Mouse (Mus musculus): ENCODE measurements around the gene Gpr87. TPM values are rescaled to one million over a fixed set of nuclear protein-coding genes. Genes with fewer than 3 reads are reported as not detected.

Gpr87 gene
- total and polyA plus RNA-seq, 3 experiments: not detected

DNA sequence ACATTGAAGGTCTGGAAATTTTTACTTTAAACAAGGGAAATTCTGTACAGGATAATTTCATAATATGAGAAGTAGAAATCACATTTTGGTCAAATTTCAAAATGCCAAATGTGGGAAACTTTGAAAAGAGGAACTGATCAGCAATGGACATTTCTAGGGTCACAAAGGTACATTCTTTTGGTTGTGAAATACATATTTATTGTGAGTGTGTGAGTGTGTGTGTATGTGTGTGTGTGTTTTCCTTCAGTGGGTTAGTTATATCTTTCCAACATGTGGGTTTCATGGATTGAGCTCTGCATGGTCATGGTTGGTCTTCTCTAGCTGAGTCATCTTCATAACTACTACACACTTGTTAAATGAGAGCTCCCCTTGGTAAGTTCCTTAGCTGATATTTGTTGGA lies 17.5 kb upstream of the Gpr87 start:
- Histone ChIP-seq H3K4me1 (ENCODE audit: control insufficient read depth in 1 of 2, insufficient read depth in 2 of 2, low read length in 2 of 2) (no peaks in the 10 kb centered on the region), H3K9me3 (replicated peaks; ENCODE audit: insufficient read depth, low read length) (no peaks in the 10 kb centered on the region), H3K4me3 (ENCODE audit: control insufficient read depth in 1 of 2, insufficient read depth in 1 of 2, low read depth in 2 of 2, low read length in 2 of 2) (no peak overlapping the region), H3K27me3 (ENCODE audit: control insufficient read depth in 1 of 2, insufficient read depth in 2 of 2, low read length in 2 of 2) (no peaks in the 10 kb centered on the region), H3K27ac (ENCODE audit: control insufficient read depth, low read depth, low read length) (no peak overlapping the region), H3K36me3 (ENCODE audit: control insufficient read depth in 1 of 2, insufficient read depth in 2 of 2, low read length in 2 of 2) (no peaks in the 10 kb centered on the region), H3K9ac (ENCODE audit: control insufficient read depth, low read depth, low read length, poor library complexity, severe bottlenecking) (no peak overlapping the region), H3K79me2 (ENCODE audit: control insufficient read depth, insufficient read depth, low read length, poor library complexity) (no peaks in the 10 kb centered on the region)
- TF ChIP-seq ZNF384 (IDR thresholded peaks at IDR 0.05; ENCODE audit: low read depth, low read length): no peak
- TF ChIP-seq TCF12 (IDR thresholded peaks at IDR 0.05; ENCODE audit: low read depth, low read length): no peak
- TF ChIP-seq EP300 (IDR thresholded peaks at IDR 0.05; ENCODE audit: low read depth in 1 of 2, low read length in 2 of 2): no peak
- no peak for TF ChIP-seq BHLHE40 (IDR thresholded peaks at IDR 0.05; ENCODE audit: borderline replicate concordance, low read depth, low read length)
- no peak for TF ChIP-seq TAL1 (IDR thresholded peaks at IDR 0.05; ENCODE audit: low read length)
- TF ChIP-seq POLR2AphosphoS5 (IDR thresholded peaks at IDR 0.05; ENCODE audit: borderline replicate concordance, low read depth, low read length): no peak
- no peak for TF ChIP-seq MYC (IDR thresholded peaks at IDR 0.05; ENCODE audit: low read depth, low read length)
- TF ChIP-seq POLR2AphosphoS2 (IDR thresholded peaks at IDR 0.05; ENCODE audit: low read length): no peak
- no peak for TF ChIP-seq CHD2 (IDR thresholded peaks at IDR 0.05; ENCODE audit: low read length)
- no peak for TF ChIP-seq RAD21 (IDR thresholded peaks at IDR 0.05; ENCODE audit: low read depth, low read length)
- TF ChIP-seq ZC3H11A (IDR thresholded peaks at IDR 0.05; ENCODE audit: low read depth, low read length): no peak
- no peak for TF ChIP-seq E2F4 (IDR thresholded peaks at IDR 0.05; ENCODE audit: borderline replicate concordance, low read depth, low read length)
- DNase-seq (ENCODE audit: low read depth, low spot score): no peak

DNA sequence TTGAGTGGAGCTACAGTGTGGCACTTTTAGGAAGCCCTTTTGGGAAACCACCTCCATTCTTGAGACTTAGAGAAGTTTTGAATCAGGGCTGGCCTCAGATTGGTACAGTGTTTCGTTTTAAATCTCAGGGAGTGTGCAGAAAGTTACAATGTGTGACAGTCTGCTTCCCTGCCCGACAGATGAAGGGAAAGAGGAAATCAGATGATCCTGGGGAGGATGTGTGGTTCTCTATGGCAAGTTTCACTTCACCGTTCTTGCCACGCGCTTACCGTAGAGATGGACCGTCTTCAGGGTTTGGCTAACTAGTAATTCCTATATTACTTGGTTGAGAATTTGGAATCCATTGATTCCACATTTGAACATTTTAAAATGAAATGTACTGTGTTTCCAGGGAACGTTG lies 16.9 kb upstream of the Gpr87 start:
- Histone ChIP-seq H3K27ac (ENCODE audit: control insufficient read depth, low read depth, low read length) (no peak overlapping the region), H3K4me3 (ENCODE audit: control insufficient read depth in 1 of 2, insufficient read depth in 1 of 2, low read depth in 2 of 2, low read length in 2 of 2) (no peak overlapping the region), H3K27me3 (ENCODE audit: control insufficient read depth in 1 of 2, insufficient read depth in 2 of 2, low read length in 2 of 2) (no peaks in the 10 kb centered on the region), H3K9ac (ENCODE audit: control insufficient read depth, low read depth, low read length, poor library complexity, severe bottlenecking) (no peak overlapping the region), H3K4me1 (ENCODE audit: control insufficient read depth in 1 of 2, insufficient read depth in 2 of 2, low read length in 2 of 2) (no peaks in the 10 kb centered on the region), H3K36me3 (ENCODE audit: control insufficient read depth in 1 of 2, insufficient read depth in 2 of 2, low read length in 2 of 2) (no peaks in the 10 kb centered on the region), H3K9me3 (replicated peaks; ENCODE audit: insufficient read depth, low read length) (no peaks in the 10 kb centered on the region), H3K79me2 (ENCODE audit: control insufficient read depth, insufficient read depth, low read length, poor library complexity) (no peaks in the 10 kb centered on the region)
- TF ChIP-seq JUND (IDR thresholded peaks at IDR 0.05; ENCODE audit: low read depth, low read length) (no peak), KAT2A (conservative IDR thresholded peaks at IDR 0.05; ENCODE audit: low read depth, low read length) (no peak), MYC (IDR thresholded peaks at IDR 0.05; ENCODE audit: low read depth, low read length) (no peak), USF1 (IDR thresholded peaks at IDR 0.05; ENCODE audit: low read depth, low read length) (no peak)
- no peak for DNase-seq (ENCODE audit: low read depth, low spot score)

DNA sequence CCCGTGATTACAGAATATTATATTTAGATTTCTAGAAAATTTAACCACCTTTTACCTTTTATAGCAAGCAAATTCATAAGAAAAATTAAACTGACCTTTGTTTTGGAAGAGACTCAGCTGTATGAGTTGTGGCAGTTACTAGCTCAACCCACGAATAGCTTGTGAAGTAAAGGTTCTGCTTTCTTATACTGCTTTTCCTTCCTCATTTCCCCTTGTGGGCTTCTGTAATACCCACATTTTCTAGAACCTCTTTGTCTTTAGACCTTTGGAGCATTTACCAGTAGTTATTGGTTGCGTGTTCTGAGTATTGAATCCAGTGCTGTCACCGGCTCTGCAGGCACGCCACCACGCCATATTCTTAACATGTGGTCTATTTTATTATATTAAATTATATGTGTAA lies 15.8 kb upstream of the Gpr87 start, which contains the start of gene P2ry13:
Gene P2ry13 (minus strand): TSS at position 156 of the 400 bp plus-strand sequence.
- Histone ChIP-seq H3K27me3 (ENCODE audit: control insufficient read depth in 1 of 2, insufficient read depth in 2 of 2, low read length in 2 of 2) (no peaks in the 10 kb centered on the region), H3K36me3 (ENCODE audit: control insufficient read depth in 1 of 2, insufficient read depth in 2 of 2, low read length in 2 of 2) (no peaks in the 10 kb centered on the region), H3K9ac (ENCODE audit: control insufficient read depth, low read depth, low read length, poor library complexity, severe bottlenecking) (no peak within 1 kb of the TSS), H3K4me1 (ENCODE audit: control insufficient read depth in 1 of 2, insufficient read depth in 2 of 2, low read length in 2 of 2) (no peaks in the 10 kb centered on the region), H3K4me3 (ENCODE audit: control insufficient read depth in 1 of 2, insufficient read depth in 1 of 2, low read depth in 2 of 2, low read length in 2 of 2) (no peak within 1 kb of the TSS), H3K27ac (ENCODE audit: control insufficient read depth, low read depth, low read length) (no peak within 1 kb of the TSS), H3K9me3 (replicated peaks; ENCODE audit: insufficient read depth, low read length) (no peaks in the 10 kb centered on the region), H3K79me2 (ENCODE audit: control insufficient read depth, insufficient read depth, low read length, poor library complexity) (no peaks in the 10 kb centered on the region)
- DNase-seq (ENCODE audit: low read depth, low spot score): peak; percentile 13
- TF ChIP-seq CHD2 (IDR thresholded peaks at IDR 0.05; ENCODE audit: low read length): no peak
- TF ChIP-seq ELF1 (IDR thresholded peaks at IDR 0.05; ENCODE audit: low read depth, low read length): no peak
- no peak for TF ChIP-seq SMC3 (IDR thresholded peaks at IDR 0.05; ENCODE audit: low read depth, low read length)
- TF ChIP-seq MYC (IDR thresholded peaks at IDR 0.05; ENCODE audit: low read depth, low read length): no peak
- no peak for TF ChIP-seq UBTF (IDR thresholded peaks at IDR 0.05; ENCODE audit: borderline replicate concordance, insufficient read depth, low read depth, low read length)
- no peak for TF ChIP-seq RCOR1 (IDR thresholded peaks at IDR 0.05; ENCODE audit: low read depth, low read length)
- TF ChIP-seq MAX (IDR thresholded peaks at IDR 0.05; ENCODE audit: low read length): no peak
- TF ChIP-seq MAZ (IDR thresholded peaks at IDR 0.05; ENCODE audit: low read depth, low read length): no peak
- no peak for TF ChIP-seq E2F4 (IDR thresholded peaks at IDR 0.05; ENCODE audit: borderline replicate concordance, low read depth, low read length)
- no peak for TF ChIP-seq EP300 (IDR thresholded peaks at IDR 0.05; ENCODE audit: low read depth in 1 of 2, low read length in 2 of 2)
- no peak for TF ChIP-seq RAD21 (IDR thresholded peaks at IDR 0.05; ENCODE audit: low read depth, low read length)
